Mouse (Mus musculus) A20 (cell line): ENCODE measurements around the gene Tube1.

ENCODE experiments used
- DNase-seq: peaks from one replicate; pipeline ENCODE4 v3.0.0-alpha.2; 2011; ENCODE audit warnings: low read depth, low spot score

Tube1 gene

GRCm38 (mm10) chr10:39133462-39134310 is at the start of gene Tube1, which contains the start of gene Fam229b:
Gene Tube1, plus strand, starts transcription at chr10:39133976.
Gene Fam229b, minus strand, starts transcription at chr10:39133914.
- DNase-seq = peak; percentile 95

GRCm38 (mm10) chr10:39096981-39097380 is 36.8 kb upstream of the Tube1 start:
- DNase-seq = peak; percentile 29

GRCm38 (mm10) chr10:39098746-39099145 is 35.0 kb upstream of the Tube1 start:
- no peak for DNase-seq

DNA sequence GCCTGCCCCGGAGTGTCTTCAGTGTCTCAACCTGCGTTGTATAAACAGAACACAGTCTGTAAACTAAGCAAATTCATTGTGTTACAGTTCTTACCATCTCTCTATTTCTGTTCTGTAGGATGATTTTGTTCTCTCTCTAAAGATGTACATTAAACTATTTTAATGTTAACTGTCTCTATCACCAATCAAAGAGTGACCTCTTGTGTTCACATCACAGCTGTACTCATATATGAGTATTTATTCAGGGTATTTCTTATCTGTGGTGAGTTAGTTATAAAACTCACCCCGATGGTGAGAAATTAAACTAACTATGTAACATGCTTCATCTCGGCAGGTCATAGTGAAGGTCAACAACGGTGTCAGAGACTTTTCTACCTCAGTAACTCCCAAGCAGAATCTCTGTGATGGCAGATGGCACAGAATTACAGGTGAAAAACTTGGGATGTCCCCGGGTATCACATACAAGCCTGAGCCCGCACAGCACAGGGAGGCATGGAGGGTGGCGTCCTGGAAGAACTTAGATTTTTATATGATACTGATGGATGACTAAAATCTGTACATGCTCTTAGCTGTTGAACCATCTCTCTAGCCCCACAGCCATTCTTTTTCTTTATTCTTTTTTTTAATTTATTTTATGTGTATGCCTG is 28.9 kb upstream of the Tube1 start:
- DNase-seq = no peak

GRCm38 (mm10) chr10:39106413-39106812 is 27.4 kb upstream of the Tube1 start:
- DNase-seq = no peak

DNA sequence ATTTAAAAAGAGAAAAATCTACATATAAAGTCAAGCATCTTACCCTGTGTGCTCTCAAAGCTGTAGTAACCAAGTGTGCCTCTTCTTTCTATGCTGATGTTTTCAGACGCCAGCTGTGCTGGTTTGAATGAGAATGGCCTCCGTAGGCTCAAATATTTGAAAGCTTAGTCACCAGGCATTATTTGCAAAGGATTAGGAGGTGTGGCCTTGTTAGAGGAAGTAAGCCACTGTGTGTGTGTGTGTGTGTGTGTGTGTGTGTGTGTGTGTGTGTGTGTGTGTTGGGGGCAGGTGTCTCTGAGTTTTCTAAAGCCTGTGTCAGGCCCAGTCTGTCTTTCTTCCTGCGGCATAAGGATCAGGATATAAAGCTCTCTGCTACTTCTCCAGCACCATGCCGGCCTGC is 26.8 kb upstream of the Tube1 start:
- DNase-seq = no peak

DNA sequence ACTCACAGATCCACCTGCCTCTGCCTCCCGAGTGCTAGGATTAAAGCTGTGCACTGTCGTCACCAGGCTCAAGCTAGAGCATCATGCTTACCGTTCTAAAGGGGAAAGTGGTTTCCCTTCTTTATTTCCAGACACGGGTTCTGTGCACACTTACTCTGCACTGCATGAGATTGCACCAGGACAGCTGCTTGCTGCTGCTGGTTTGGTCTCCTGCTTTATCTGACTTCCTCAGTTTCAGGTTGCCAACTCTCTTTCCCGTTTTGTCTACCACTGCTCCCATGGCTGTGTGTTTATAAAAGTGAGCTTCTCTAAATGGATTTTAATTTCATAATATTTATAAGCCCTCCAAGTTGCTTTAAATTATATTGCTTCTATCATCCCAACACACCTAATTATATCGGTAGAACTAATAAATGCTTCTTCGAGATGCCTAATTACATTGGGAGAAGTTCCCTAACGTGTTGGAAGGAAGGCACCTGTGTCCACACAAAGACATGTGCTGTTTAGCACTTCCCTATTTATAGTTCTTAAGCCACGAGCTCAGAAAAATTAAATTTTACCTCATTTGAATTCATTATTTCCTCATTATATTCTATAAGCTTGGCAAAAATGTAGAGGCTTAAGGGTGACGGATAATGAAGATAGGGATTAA is 24.8 kb upstream of the Tube1 start:
- DNase-seq = peak; percentile 22

DNA sequence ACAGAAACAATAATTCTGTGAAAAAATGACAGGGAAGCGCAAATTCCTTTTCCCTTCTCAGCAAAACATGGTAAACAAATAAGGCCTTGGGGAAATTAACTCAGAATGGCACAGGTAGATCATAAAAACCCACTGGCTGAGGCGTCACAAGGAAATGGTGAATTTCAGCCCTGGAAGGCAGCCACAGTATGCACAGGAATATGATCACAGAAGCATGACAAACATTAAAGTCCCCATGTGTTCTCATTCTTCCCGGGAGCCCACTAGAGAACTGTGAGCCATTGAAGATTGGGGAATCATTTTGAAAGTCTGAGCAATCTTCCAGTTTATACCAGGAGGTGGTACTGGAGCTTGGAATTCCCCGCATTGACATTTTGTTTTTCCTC is 24.3 kb upstream of the Tube1 start:
- DNase-seq = no peak

- DNase-seq = no peak
These were observed 12.4 kb upstream of the Tube1 start for GRCm38 (mm10) chr10:39121412-39121811.

- no peak for DNase-seq
These were observed 4.0 kb downstream of the Tube1 start for GRCm38 (mm10) chr10:39137766-39138165.

DNA sequence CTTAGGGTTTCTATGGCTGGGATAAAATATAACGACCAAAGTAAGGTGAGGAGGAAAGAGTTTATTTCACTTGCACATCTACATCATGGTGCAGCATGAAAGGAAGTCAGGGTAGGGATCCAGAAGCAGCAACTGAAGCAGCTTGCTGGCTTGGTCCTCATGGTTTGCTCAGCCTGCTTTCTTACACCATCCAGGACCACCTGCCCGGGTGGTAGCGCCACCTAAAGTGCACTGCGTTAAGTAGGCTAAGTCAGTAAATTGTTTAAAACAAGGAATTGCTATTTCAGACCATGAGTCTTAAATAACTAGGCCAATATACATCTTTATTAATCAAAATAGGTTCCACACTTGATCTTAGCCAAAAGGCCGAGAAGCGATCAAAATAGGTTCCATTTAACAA is 5.0 kb downstream of the Tube1 start:
- DNase-seq = no peak

GRCm38 (mm10) chr10:39140843-39141242 is 7.1 kb downstream of the Tube1 start:
- no peak for DNase-seq

DNA sequence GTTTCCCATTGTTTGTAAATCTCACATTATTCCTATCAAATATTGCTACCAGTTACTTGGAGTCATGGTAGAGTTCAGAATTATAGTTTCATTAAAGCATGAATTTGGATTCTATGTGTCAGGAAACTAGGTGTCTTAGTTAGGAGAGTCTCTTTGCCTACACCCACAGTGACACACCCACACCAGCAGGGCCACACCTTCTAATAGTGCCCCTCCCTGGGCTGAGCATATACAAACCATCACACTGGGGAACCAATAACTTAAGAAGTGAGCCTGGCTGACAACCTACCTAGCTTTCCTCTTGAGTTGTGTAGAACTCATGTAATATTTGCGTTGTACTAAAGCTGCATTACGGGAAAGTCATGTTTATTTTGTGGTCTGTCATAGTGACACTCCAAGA is 7.6 kb downstream of the Tube1 start:
- no peak for DNase-seq

DNA sequence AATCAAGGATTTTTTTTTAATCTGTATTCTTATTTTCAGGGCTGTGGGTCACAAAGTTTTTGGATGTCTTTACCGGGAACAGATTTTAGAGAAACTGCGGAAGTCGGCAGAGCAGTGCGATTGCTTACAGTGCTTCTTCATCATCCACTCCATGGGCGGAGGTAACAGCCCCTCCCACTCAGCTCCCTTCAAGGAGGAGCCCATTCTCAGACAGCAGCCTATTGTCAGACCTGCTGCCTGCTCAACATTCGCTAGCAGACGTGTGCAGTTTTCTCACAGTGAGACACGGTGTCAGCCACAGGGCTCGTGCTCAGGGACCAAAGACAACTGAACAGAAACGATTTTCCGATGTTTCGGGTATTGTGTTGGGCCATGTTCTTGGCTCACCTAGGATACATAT is 8.4 kb downstream of the Tube1 start:
- no peak for DNase-seq

- DNase-seq = no peak
These were observed 22.9 kb downstream of the Tube1 start for GRCm38 (mm10) chr10:39156719-39157118.

- DNase-seq = no peak
These were observed 23.5 kb downstream of the Tube1 start for GRCm38 (mm10) chr10:39157321-39157720.

GRCm38 (mm10) chr10:39158306-39158705 is 24.5 kb downstream of the Tube1 start:
- DNase-seq = peak; percentile 8

GRCm38 (mm10) chr10:39161406-39161805 is 27.6 kb downstream of the Tube1 start:
- no peak for DNase-seq

DNA sequence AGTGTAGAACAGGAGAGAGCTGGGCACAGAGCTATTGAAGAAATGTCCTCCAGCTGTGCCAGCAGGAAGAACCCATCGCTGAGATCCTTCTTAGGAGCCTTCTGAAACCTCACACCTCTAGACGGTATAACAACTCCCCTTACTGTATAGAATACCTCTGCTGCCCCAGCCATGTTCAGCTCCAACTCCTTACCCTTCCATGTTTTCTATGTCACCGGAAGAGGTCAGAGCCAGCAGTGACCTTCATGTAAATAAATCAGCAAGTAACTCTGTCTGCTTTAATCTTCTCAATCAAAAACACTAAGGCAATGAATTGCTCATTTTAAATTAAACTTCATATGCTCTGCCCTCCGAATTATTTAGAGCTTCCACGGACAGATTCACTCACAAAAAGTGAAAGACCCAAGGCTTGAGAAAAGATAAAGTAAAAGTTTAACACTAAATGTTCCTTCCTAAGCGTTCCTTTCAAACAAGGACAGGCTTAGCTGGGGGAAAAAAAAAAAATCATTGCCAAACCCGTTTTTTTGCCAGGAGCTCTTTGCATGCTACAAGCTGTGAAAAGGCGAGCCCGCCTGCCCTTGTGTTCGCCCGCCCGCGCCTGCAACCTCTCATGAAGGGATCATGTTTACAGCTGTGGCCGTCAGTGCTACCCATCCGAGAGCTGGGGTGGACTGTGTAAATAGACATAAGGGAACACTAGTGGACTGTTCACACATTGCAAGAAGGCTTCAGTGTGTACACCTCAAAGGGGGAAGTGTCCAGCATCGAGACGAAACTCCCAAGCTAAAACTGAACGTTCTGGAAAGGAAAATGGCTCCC is 29.1 kb downstream of the Tube1 start:
- DNase-seq = no peak

GRCm38 (mm10) chr10:39163694-39164093 is 29.9 kb downstream of the Tube1 start, which contains the start of gene Ccn6:
Gene Ccn6, minus strand, starts transcription at chr10:39163794.
- DNase-seq = no peak

GRCm38 (mm10) chr10:39165632-39166115 is 31.9 kb downstream of the Tube1 start:
- DNase-seq = no peak
